Mouse (Mus musculus): ENCODE measurements around the gene Il1r1.

Gene Il1r1

GRCm38 (mm10) chr1:40271052-40271451, 46.2 kb downstream of the Il1r1 start:
- DNase-seq (ENCODE audit: low read depth, low spot score): no peak

GRCm38 (mm10) chr1:40271486-40272055, 46.7 kb downstream of the Il1r1 start:
- no peak for DNase-seq (ENCODE audit: low read depth, low spot score)

- DNase-seq (ENCODE audit: low read depth, low spot score): no peak
These were observed 47.3 kb downstream of the Il1r1 start for GRCm38 (mm10) chr1:40272204-40272603.

- no peak for DNase-seq (ENCODE audit: low read depth, low spot score)
These were observed 48.6 kb downstream of the Il1r1 start for GRCm38 (mm10) chr1:40273491-40273890.

- no peak for DNase-seq (ENCODE audit: low read depth, low spot score)
These were observed 50.6 kb downstream of the Il1r1 start for GRCm38 (mm10) chr1:40275285-40276013.

- no peak for DNase-seq (ENCODE audit: low read depth, low spot score)
These were observed 53.1 kb downstream of the Il1r1 start for GRCm38 (mm10) chr1:40277944-40278343.

- no peak for DNase-seq (ENCODE audit: low read depth, low spot score)
These were observed 53.8 kb downstream of the Il1r1 start for GRCm38 (mm10) chr1:40278720-40279119.

GRCm38 (mm10) chr1:40279182-40279743, 54.4 kb downstream of the Il1r1 start:
- DNase-seq (ENCODE audit: low read depth, low spot score): no peak

- DNase-seq (ENCODE audit: low read depth, low spot score): no peak
These were observed 57.1 kb downstream of the Il1r1 start for GRCm38 (mm10) chr1:40281950-40282349.

GRCm38 (mm10) chr1:40282394-40282793, 57.5 kb downstream of the Il1r1 start:
- no peak for DNase-seq (ENCODE audit: low read depth, low spot score)

GRCm38 (mm10) chr1:40283995-40284394, 59.1 kb downstream of the Il1r1 start:
- DNase-seq (ENCODE audit: low read depth, low spot score): no peak

- peak; percentile 64 for DNase-seq (ENCODE audit: low read depth, low spot score)
These were observed 65.8 kb downstream of the Il1r1 start for GRCm38 (mm10) chr1:40290489-40291255.

- no peak for DNase-seq (ENCODE audit: low read depth, low spot score)
These were observed 67.4 kb downstream of the Il1r1 start for GRCm38 (mm10) chr1:40292231-40292630.

- DNase-seq (ENCODE audit: low read depth, low spot score): peak; percentile 56
These were observed 69.0 kb downstream of the Il1r1 start for GRCm38 (mm10) chr1:40293891-40294290.

GRCm38 (mm10) chr1:40294824-40295223, 69.9 kb downstream of the Il1r1 start:
- DNase-seq (ENCODE audit: low read depth, low spot score): no peak

- DNase-seq (ENCODE audit: low read depth, low spot score): no peak
These were observed 73.2 kb downstream of the Il1r1 start for GRCm38 (mm10) chr1:40298053-40298452.

- peak; percentile 69 for DNase-seq (ENCODE audit: low read depth, low spot score)
These were observed 78.4 kb downstream of the Il1r1 start for GRCm38 (mm10) chr1:40303179-40303866.

- peak; percentile 60 for DNase-seq (ENCODE audit: low read depth, low spot score)
These were observed 79.4 kb downstream of the Il1r1 start for GRCm38 (mm10) chr1:40304321-40304720.

GRCm38 (mm10) chr1:40306111-40306510, 81.2 kb downstream of the Il1r1 start:
- DNase-seq (ENCODE audit: low read depth, low spot score): peak; percentile 42

GRCm38 (mm10) chr1:40311123-40311522, 86.2 kb downstream of the Il1r1 start:
- DNase-seq (ENCODE audit: low read depth, low spot score): no peak

- DNase-seq (ENCODE audit: low read depth, low spot score): peak; percentile 49
These were observed 86.7 kb downstream of the Il1r1 start for GRCm38 (mm10) chr1:40311625-40312024.

GRCm38 (mm10) chr1:40314016-40314415, 89.1 kb downstream of the Il1r1 start:
- DNase-seq (ENCODE audit: low read depth, low spot score): peak; percentile 51
